Mouse (Mus musculus) spleen, adult 2 months (tissue): ENCODE measurements at regions not wholly inside any gene's neighbourhood (a gene's known extent, or its start where the extent isn't known, plus 50 kb on each side); places are given as distances from the start of the nearest gene placed in this dataset.

ENCODE experiments used
- DNase-seq, 2 experiments: peaks; one replicate each; pipeline versions ENCODE4 v3.0.0 to v3.0.0-alpha.2; 2012 to 2021; ENCODE audit warnings: low spot score in 2 of 2, low read depth in 1 of 2
- H3K27ac ChIP-seq: fragments of 200-500 bp; 2 replicates; pipeline ENCODE4 v1.5.1; 2012; ENCODE audit warnings: low read length, inconsistent platforms; ENCODE audit not compliant: insufficient read depth
- H3K27me3 ChIP-seq: fragments of 200-500 bp; 2 replicates; pipeline ENCODE4 v1.6.1; 2012; ENCODE audit warnings: mild to moderate bottlenecking, moderate library complexity, low read length, inconsistent platforms; ENCODE audit not compliant: control insufficient read depth, insufficient read depth
- H3K36me3 ChIP-seq: fragments of 200-500 bp; 2 replicates; pipeline ENCODE4 v1.6.1; 2012; ENCODE audit warnings: mild to moderate bottlenecking, low read length, inconsistent platforms; ENCODE audit not compliant: control insufficient read depth, insufficient read depth
- H3K4me1 ChIP-seq: fragments of 200-500 bp; 2 replicates; pipeline ENCODE4 v1.6.1; 2011; ENCODE audit warnings: inconsistent platforms; ENCODE audit not compliant: control insufficient read depth, insufficient read depth, insufficient read length
- H3K4me3 ChIP-seq: fragments of 200-500 bp; 2 replicates; pipeline ENCODE4 v1.5.1; 2011; ENCODE audit warnings: mild to moderate bottlenecking, inconsistent platforms; ENCODE audit not compliant: insufficient read depth, insufficient read length; ENCODE audit errors: extremely low read depth
- CTCF ChIP-seq: fragments of 200-500 bp; IDR thresholded peaks from 2 replicates; pipeline ENCODE4 v1.5.1; 2011; ENCODE audit warnings: mild to moderate bottlenecking, inconsistent platforms; ENCODE audit not compliant: insufficient read depth, insufficient read length, insufficient replicate concordance; ENCODE audit errors: extremely low read depth
- POLR2A ChIP-seq: fragments of 200-500 bp; IDR thresholded peaks from 2 replicates; pipeline ENCODE4 v1.6.1; 2011; ENCODE audit warnings: low read depth, low read length, inconsistent platforms
- WGBS: fragments of 180-500 bp; shearing (Covaris S2); methylation state at CpG from one replicate; pipeline ENCODE4 v1.1.7; 2018; 5-methylcytosine and 5-hydroxymethylcytosine counted together

- DNase-seq: no peak
- no peaks in the 10 kb centered on the region for H3K27me3 ChIP-seq
- H3K27ac ChIP-seq: no peak overlapping the region
- no peak overlapping the region for H3K4me3 ChIP-seq
- H3K4me1 ChIP-seq: peaks cover 21% of the 10 kb centered on the region; the same call in 1 of the 2 replicates
- H3K36me3 ChIP-seq: no peaks in the 10 kb centered on the region
- 86% methylated on average over 6 of the region's 6 CpGs for WGBS
- TF ChIP-seq CTCF (no peak), POLR2A (no peak)
Measured at GRCm38 (mm10) chr2:30686359-30686758, 91.5 kb downstream of the Cstad start.

GRCm38 (mm10) chr2:30685137-30685860 lies 90.5 kb downstream of the Cstad start:
- TF ChIP-seq CTCF: no peak
- TF ChIP-seq POLR2A: no peak
- Histone ChIP-seq H3K4me3 (no peak overlapping the region), H3K27ac (peak overlapping the region; percentile 11; the same call in 1 of the 2 replicates), H3K27me3 (no peaks in the 10 kb centered on the region), H3K36me3 (no peaks in the 10 kb centered on the region), H3K4me1 (peaks cover 13% of the 10 kb centered on the region; the same call in 1 of the 2 replicates)
- no peak for DNase-seq
- 86% methylated on average over 10 of the region's 10 CpGs for WGBS

GRCm38 (mm10) chr2:30684461-30684860 lies 89.6 kb downstream of the Cstad start:
- WGBS: 89% methylated on average over 6 of the region's 6 CpGs
- Histone ChIP-seq H3K4me3 (no peak overlapping the region), H3K27ac (no peak overlapping the region), H3K36me3 (no peaks in the 10 kb centered on the region), H3K4me1 (peaks cover 5% of the 10 kb centered on the region; the same call in 1 of the 2 replicates), H3K27me3 (no peaks in the 10 kb centered on the region)
- no peak for TF ChIP-seq POLR2A
- TF ChIP-seq CTCF: no peak
- no peak for DNase-seq

- no peak overlapping the region for H3K27ac ChIP-seq
- peaks cover 7% of the 10 kb centered on the region for H3K4me1 ChIP-seq
- no peaks in the 10 kb centered on the region for H3K36me3 ChIP-seq
- WGBS: 91% methylated on average over 5 of the region's 5 CpGs
- no peak for DNase-seq
- H3K27me3 ChIP-seq: peaks cover 3% of the 10 kb centered on the region; the same call in 1 of the 2 replicates
- no peak overlapping the region for H3K4me3 ChIP-seq
- no peak for TF ChIP-seq CTCF
- TF ChIP-seq POLR2A: no peak
Measured at GRCm38 (mm10) chr2:30682146-30682825, 87.4 kb downstream of the Cstad start.

- H3K27ac ChIP-seq: no peak overlapping the region
- no peak for TF ChIP-seq POLR2A
- TF ChIP-seq CTCF: no peak
- peaks cover 7% of the 10 kb centered on the region for H3K27me3 ChIP-seq
- 80% methylated on average over 2 of the region's 2 CpGs for WGBS
- H3K36me3 ChIP-seq: no peaks in the 10 kb centered on the region
- peaks cover 7% of the 10 kb centered on the region for H3K4me1 ChIP-seq
- H3K4me3 ChIP-seq: no peak overlapping the region
- no peak for DNase-seq
Measured at GRCm38 (mm10) chr2:30681642-30682041, 86.8 kb downstream of the Cstad start.

GRCm38 (mm10) chr2:30679041-30679440 lies 84.2 kb downstream of the Cstad start:
- H3K27me3 ChIP-seq: peaks cover 7% of the 10 kb centered on the region
- peaks cover 10% of the 10 kb centered on the region for H3K4me1 ChIP-seq
- TF ChIP-seq CTCF (no peak), POLR2A (no peak)
- H3K36me3 ChIP-seq: no peaks in the 10 kb centered on the region
- DNase-seq: no peak
- no peak overlapping the region for H3K4me3 ChIP-seq
- no peak overlapping the region for H3K27ac ChIP-seq

- no peak for TF ChIP-seq CTCF
- TF ChIP-seq POLR2A: no peak
- Histone ChIP-seq H3K27ac (peak overlapping the region; percentile 50; the same call in 1 of the 2 replicates), H3K4me3 (no peak overlapping the region), H3K4me1 (peaks cover 10% of the 10 kb centered on the region), H3K27me3 (peaks cover 7% of the 10 kb centered on the region), H3K36me3 (no peaks in the 10 kb centered on the region)
- WGBS: 16% methylated on average over 5 of the region's 5 CpGs
- no peak for DNase-seq
Measured at GRCm38 (mm10) chr2:30677498-30677897, 82.7 kb downstream of the Cstad start.
